Mouse (Mus musculus): ENCODE data around the gene Twnk.

GRCm38 (mm10) chr19:45046523-45047321, 41.3 kb downstream of the Twnk start:
- TF ChIP-seq GATA1 (IDR thresholded peaks at IDR 0.05; ENCODE audit: low read length), result no peak
- TF ChIP-seq TAL1 (IDR thresholded peaks at IDR 0.05; ENCODE audit: low read length), result no peak

Data from erythroblast, embryonic 14.5 days (primary cell).